Mouse (Mus musculus) neural tube, embryonic 13.5 days (tissue): ENCODE data around the gene Slf1. TPM values are rescaled to one million over a fixed set of nuclear protein-coding genes. Genes with fewer than 3 reads are reported as not detected.

Experiments
- polyA plus RNA-seq: library from polyadenylated mRNA; unstranded; fragments of >200 nt; fragmentation: Nextera tagmentation; extraction: Ambion mirVana; gene quantifications from 2 replicates; pipeline ENCODE4 v1.2.1, GENCODE M21; 2015

The Slf1 gene
- polyA plus RNA-seq, 1 experiment from 2014 or later: 25.0 TPM

Other genes with a start within 250 kb of the Slf1 start
- gene 2210408I21Rik, start 67 bp upstream of the Slf1 start, polyA plus RNA-seq: 10.9 and 13.3 TPM in 2 replicates